Mouse (Mus musculus): Measurements from ENCODE around the gene Thoc3.

The Thoc3 gene

DNA sequence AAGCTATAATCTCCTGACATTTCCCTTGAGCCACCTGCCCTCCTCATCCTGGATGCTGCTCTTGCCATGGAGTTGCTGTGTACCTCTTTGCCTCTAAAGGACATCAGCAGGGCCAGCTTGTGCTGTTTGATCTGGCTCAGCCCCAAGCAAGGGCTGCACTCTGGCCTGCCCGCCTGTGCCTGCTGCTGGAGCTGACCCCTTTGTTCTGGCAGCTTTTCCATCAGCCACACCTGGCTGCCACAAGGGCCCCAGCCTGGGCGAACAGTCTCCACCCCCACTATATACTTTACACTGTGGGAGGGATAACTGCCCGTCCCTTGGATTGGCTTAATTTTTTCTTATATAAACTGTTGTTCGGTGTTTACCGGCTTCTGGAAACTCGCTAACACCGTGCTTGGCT is 28.7 kb downstream of the Thoc3 start:
- DNase-seq, result no peak

DNA sequence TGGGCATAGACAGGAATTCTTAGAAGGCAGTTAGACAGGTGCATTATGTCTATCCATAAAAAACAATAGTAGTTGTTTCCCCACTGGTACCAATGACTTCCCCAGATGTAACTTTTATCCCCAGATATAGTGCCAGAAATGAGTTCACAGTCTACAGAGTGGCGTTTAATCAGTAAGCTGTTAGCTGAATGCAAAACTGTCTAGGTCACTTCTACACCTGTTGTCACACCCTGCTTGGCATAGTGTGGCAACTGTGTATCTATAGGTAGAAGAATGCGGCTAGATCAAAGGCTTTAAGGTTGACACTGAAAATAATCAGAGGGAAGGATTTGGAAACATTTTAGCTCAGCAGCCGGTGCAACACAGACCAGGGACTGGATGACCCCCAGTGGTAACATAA is 29.8 kb downstream of the Thoc3 start:
- no peak for DNase-seq

DNA sequence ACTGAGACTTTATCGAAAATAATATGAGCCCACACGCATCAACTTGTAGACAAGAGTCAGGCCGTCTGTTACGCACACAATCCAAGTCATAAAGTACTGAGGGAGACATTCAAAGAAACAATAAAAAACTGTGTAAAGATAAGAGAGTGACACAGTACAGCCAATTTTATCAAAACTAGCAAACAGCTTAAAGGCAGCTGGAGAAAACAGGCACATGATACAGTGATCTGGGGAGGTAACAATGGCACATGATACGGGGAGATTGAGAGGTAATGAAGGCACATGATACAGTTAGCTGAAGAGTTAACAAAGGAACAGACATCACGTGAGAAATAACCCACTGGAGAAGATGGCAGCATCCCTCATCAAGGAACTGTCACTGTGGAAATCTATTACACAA is 31.6 kb downstream of the Thoc3 start:
- DNase-seq, result no peak

DNA sequence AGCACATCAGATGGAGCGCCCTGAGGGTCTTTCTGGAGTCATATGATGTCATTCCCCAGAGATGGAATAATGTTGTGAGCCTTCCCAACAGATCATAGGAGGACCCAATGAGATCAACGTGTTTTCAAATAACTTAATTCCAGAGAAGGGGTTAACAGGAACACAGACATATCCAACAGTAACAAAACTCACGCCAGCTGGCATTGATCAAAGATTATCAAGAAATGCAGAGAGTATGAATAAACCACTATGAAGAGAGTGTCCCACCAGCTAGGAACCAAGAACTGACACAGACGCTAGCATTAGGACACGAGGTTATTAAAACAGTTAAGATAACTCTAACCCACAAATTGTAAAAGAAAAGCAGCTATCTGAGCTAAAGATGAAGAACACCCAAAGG is 32.0 kb downstream of the Thoc3 start:
- no peak for DNase-seq

DNA sequence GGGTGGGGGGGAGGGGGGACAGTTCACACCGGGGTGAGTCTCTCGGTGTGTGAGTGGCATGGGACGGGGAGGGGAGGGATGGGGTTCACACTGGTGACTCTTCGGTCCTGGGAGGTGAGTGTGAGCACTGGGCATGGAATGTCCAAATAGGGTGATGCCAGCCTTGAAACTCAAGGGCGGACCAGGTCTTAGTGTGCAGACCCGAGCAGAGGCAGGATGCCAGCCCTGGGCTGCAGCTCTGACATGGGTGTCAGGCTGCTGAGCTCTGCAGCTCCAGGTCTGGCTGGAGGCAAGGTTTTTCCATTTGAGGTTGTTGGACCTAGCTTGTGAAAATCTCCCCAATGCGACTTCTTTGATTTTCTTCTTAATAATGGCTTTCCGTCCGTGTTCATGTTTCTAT is 37.5 kb downstream of the Thoc3 start:
- DNase-seq, result no peak

DNA sequence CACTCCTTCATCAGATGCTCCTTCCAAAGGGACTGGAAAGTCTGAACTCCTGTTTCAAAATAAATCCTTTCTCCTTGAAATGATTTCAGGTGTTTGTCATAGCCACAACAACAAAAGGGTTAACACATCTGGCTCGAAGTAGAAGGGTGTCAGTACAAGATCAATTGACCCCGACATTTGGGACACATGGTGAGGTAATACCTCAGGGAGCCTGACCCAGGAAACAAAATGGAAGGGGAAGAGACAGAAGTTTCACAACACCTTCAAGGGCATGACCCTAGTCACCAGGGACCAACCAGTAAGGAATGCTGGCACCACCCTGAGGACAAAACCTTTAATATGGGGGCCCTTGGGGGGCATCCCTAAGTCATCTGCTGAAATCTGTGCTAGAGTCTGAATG is 38.6 kb downstream of the Thoc3 start:
- no peak for DNase-seq

DNA sequence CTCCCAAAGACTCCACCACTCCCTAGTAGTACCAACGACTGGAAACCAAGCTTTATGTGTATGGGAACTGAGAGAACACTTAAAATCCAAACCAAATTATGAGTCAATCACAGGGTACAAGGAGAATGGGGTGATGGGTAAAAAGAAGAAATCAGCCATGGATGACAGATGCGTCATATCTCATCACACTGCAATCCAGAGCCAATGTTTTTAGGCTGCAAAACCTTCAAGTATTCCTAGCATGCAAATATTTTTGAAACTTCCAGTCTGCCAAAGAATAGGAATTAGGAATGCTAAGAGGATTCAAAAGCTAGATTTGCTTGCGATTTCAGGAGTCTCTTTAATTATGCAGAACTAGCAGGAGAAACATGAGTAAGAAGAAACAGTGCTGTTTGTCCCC is 39.9 kb downstream of the Thoc3 start:
- DNase-seq, result no peak

DNA sequence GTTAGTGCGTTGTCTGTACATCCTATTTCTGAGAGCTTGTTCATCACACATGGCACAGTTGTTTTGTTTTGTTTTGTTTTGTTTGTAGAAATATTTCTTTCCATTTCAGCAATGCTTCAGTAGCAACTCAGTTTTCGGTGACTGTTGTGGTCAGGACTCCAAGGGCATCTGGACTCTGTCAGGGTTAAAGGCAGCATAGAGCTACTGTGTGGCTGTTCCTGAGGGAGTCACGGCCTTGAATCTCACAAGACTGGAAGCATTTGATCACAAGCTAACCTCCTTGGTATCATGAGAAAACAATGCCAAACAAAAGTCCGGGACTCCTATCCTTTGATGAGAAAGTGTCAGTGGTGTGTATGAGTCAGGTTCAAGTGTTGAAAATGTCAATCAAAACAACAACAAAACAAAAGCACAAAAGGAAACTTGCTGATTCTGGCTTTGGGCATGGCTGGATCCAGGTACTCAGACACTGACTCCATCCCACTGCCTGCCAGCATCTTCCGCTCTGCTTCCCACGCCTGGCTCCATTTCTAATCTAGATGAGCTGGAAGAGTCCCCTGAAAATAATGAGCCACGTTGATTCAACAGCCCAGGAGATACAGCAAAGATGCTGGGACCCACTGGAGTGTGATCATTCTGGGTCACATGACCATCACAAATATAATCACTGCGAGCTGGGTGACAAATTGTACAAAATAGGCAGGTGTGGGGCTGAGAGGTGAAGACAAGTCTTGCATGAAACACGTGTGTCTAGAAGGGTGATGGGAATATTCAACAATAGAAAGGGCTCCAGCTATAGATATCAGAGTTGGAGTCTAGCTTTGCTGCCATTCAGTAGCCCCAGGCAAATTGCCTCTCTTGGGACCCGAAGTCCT is 41.6 kb downstream of the Thoc3 start:
- no peak for DNase-seq

DNA sequence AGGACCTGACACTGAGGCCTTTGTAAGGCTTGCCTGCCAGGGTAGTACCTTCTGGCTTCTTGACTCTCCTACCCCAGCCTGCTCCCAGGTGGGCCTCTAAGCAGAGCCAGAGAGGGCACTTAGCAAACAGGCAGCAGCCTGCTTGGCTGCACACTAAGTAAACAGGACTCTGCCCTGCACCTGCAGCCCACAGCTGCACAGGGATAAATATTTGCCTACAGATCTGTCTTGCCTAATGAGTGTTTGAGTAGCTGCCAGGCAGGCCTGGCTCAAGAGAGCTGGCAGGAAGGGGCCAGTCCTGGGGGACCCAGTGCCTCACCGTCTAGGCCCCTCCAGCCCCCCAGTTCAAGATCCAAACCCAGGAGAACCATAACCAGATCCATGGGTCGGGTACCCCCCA is 43.4 kb downstream of the Thoc3 start:
- DNase-seq, result no peak

DNA sequence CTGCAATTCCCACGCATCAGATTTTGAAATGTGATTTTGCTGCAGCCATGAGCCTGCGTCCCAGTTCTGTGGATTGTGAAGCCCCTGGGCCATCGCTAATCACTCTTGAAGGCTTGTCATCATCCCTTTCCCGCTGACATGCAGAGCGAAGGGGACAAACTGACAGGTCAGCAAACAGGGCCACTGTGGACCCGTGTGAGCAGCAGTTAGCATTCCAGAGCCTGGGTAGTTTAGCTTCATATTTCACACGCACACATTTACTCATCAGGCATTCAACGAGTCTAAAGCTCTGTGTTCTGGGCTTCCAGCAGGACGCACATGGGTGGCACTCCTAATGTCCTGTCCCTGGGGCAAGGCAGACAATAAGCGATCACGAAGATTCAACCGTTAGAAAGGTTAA is 48.4 kb downstream of the Thoc3 start:
- DNase-seq, result no peak

DNA sequence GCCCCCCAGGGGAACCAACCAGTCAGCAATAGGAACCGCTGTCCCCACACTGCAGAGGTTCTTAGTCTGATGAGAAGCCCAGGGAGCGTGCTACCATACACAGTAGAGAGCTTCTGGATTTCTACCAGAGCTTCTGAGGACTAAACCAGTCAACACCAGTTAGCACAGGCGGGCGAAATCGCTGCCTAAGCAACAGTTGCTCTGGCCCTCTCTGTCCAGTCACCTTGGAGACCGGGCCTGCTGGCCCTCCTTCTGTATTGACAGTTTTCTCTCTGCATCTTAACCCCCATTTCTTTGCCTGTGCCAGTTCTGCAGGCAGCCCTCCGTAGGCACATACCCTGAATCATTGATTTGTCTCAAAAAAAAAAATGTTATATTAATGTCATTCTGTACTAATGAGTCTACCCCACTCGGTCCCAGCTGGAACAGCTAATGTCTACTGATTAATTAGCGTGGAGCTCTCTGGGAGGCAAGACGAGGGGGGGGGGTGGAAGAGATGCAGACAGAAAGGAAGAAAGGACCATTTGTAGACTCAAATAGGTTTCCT is 49.8 kb downstream of the Thoc3 start:
- DNase-seq, result no peak

DNA sequence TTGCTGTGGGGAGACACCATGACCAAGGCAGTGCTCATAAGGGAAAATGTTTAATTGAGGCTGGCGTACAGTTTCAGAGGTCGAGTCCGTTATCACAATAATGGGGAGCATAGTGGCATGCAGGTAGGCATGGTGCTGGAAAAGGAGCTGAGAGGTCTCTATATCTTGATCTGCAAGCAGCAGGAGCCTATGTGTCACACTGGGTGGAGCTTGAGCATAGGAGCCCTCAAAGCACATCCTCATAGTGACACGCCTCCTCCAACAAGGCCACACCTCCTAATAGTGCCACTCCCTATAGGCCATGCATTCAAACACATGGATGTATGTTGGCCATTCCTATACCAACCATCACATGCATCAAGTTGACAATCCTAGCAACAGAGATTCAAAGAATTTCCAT is 53.6 kb downstream of the Thoc3 start:
- no peak for DNase-seq

DNA sequence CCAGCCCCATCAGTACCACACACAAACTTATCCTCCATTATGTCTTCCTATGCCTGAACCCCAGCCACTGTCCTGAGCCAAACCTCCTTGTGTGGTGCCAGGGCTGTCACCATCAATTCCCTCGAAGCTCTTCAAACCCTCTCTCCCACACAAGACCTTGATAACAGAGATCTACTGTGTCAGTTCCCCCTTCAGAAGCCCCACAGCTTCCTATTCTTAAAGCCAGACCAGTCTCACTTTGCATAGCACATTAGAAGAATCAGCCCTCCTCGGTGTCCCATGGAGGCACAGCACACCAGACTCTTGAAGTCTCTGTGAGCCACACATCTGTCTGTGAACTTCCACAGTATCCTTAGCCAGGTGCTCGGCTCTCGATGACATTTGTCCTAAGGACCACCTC is 55.9 kb downstream of the Thoc3 start:
- no peak for DNase-seq

DNA sequence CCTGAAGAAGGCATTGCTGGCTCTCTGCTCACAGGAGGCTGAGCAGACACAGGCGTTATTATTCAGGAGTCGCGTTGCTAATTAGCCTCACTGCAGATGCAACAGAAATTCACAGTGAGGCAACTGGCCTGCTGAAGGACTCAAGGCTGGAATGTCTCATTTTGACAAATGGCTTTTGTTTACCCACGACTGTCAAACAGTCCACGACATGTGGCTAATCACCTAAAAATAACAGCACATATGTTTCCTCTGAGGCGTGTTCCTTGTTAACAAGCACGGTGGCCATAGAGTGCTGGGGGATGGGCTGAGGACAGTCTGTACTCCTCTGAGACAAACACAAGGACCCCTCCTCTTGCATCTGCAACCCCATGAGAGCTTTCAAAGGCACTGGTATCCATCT is 56.4 kb downstream of the Thoc3 start:
- no peak for DNase-seq

DNA sequence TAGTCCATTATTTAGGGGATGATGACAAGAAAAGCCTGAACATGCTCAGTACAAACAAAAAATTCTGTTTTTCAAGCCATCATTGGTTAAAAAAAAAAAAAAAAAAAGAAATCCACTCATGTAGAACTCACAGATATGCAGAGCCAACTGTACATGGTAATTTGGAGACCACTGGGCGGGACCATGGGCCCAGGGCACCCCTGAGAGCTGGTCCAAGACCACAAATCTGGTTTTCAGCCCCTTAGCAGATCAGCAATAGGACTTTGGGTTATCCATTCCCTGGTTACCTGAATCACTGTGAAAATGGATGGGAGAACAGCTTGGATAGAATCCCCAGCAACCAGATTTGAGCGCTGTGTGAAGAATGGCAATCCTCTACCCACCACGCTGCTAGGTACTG is 57.0 kb downstream of the Thoc3 start:
- DNase-seq, result no peak
